16 mouse cellular contexts compared by ENCODE assay signal in genomic region chr11:115606733-115607132, GRCm38 (mm10).
"Had no signal": no experiment of that assay in that cellular context is flagged by ENCODE, and none has a peak within 500 bp of the region (broad histone marks: within the 10 kb centered on the region; RNA-seq: fewer than 3 reads in every experiment).

No protein-coding gene starts in this region.

- H3K27ac ChIP-seq: midbrain, embryonic 10.5 days; midbrain, embryonic 12.5 days; neural tube, embryonic 13.5 days; stomach, embryonic 15.5 days; stomach, postnatal 0 days had no signal

- H3K4me3 ChIP-seq: midbrain, embryonic 10.5 days; midbrain, embryonic 12.5 days; myocyte; neural tube, embryonic 13.5 days; stomach, embryonic 15.5 days had no signal

- ATAC-seq: midbrain, embryonic 16.5 days had no signal

- H3K4me2 ChIP-seq: lung, embryonic 14.5 days; midbrain, embryonic 12.5 days; neural tube, embryonic 13.5 days; stomach, embryonic 15.5 days had no signal

- H3K9me3 ChIP-seq: midbrain, embryonic 10.5 days; midbrain, embryonic 12.5 days; neural tube, embryonic 13.5 days; stomach, embryonic 15.5 days had no signal

- H3K27me3 ChIP-seq: neural tube, embryonic 13.5 days; stomach, embryonic 15.5 days had no signal

- DNase-seq: lung, adult 18-20 months; lung, embryonic 14.5 days; lung, postnatal 10 days; lung, postnatal 4 days; midbrain, embryonic 14.5 days; right cerebral cortex, postnatal 14 days; thymus, adult 2 months; thymus, postnatal 25 days; thymus, postnatal 4 days had no signal

- H3K9ac ChIP-seq: lung, embryonic 14.5 days; midbrain, embryonic 12.5 days; neural tube, embryonic 13.5 days; stomach, embryonic 15.5 days had no signal
